Comparison of ENCODE assay signal across 24 mouse cellular contexts in genomic region chr19:41661466-41661865, GRCm38 (mm10).
DNase-seq lines count a peak whose midpoint lies in the region; ATAC-seq and TF ChIP-seq lines count a peak whose summit lies in the region.
"Had no signal": no experiment of that assay in that cellular context is flagged by ENCODE, and none has a peak within 500 bp of the region (broad histone marks: within the 10 kb centered on the region; RNA-seq: fewer than 3 reads in every experiment).

No protein-coding gene starts in this region.

- no peaks in the 10 kb centered on the region for H3K9me3 ChIP-seq in midbrain, embryonic 13.5 days
- H3K9me3 ChIP-seq in midbrain, postnatal 0 days (ENCODE audit: low read length): no peaks in the 10 kb centered on the region
- H3K9me3 ChIP-seq: embryonic facial prominence, embryonic 12.5 days; embryonic facial prominence, embryonic 15.5 days; heart, embryonic 10.5 days; heart, embryonic 13.5 days; hindbrain, embryonic 13.5 days had no signal

- no peaks in the 10 kb centered on the region for H3K36me3 ChIP-seq in midbrain, embryonic 13.5 days
- H3K36me3 ChIP-seq in midbrain, postnatal 0 days (ENCODE audit: insufficient read depth, low read length): no peaks in the 10 kb centered on the region
- H3K36me3 ChIP-seq: embryonic facial prominence, embryonic 12.5 days; embryonic facial prominence, embryonic 15.5 days; heart, embryonic 10.5 days; heart, embryonic 13.5 days; hindbrain, embryonic 13.5 days had no signal

- H3K27me3 ChIP-seq in midbrain, embryonic 13.5 days: peaks cover 57% of the 10 kb centered on the region
- H3K27me3 ChIP-seq in midbrain, postnatal 0 days (ENCODE audit: insufficient read depth, low read length): no peaks in the 10 kb centered on the region

- 44% methylated on average over 13 of the region's 13 CpGs for WGBS in midbrain, embryonic 13.5 days
- 52% methylated on average over 13 of the region's 13 CpGs for WGBS in midbrain, postnatal 0 days

- H3K4me3 ChIP-seq in layer of hippocampus, adult 2 months: no peak overlapping the region
- H3K4me3 ChIP-seq in midbrain, embryonic 13.5 days (replicated peaks): no peak overlapping the region
- H3K4me3 ChIP-seq in midbrain, postnatal 0 days (ENCODE audit: low read depth, low read length): no peak overlapping the region
- H3K4me3 ChIP-seq: embryonic facial prominence, embryonic 12.5 days; embryonic facial prominence, embryonic 15.5 days; heart, adult 2 months; heart, embryonic 10.5 days; heart, embryonic 13.5 days; hindbrain, embryonic 13.5 days had no signal

- no peak overlapping the region for H3K9ac ChIP-seq in midbrain, embryonic 13.5 days (replicated peaks)
- no peak overlapping the region for H3K9ac ChIP-seq in midbrain, postnatal 0 days (replicated peaks; ENCODE audit: low read length, poor library complexity, severe bottlenecking)
- H3K9ac ChIP-seq: embryonic facial prominence, embryonic 12.5 days; embryonic facial prominence, embryonic 15.5 days; forebrain, postnatal 0 days; heart, embryonic 13.5 days; hindbrain, embryonic 13.5 days had no signal

- peak overlapping the region; percentile 87 for H3K27ac ChIP-seq in layer of hippocampus, adult 2 months
- H3K27ac ChIP-seq in midbrain, embryonic 13.5 days: 0 out of 2 replicates have a peak overlapping the region, but pooled peaks have one; percentile 5
- H3K27ac ChIP-seq in midbrain, postnatal 0 days (ENCODE audit: low read depth, low read length): no peak overlapping the region
- H3K27ac ChIP-seq: embryonic facial prominence, embryonic 12.5 days; embryonic facial prominence, embryonic 15.5 days; heart, adult 2 months; heart, embryonic 10.5 days; heart, embryonic 13.5 days had no signal

- DNase-seq in frontal cortex, postnatal 25 days (ENCODE audit: low spot score in 2 of 2): no peak
- DNase-seq in layer of hippocampus, adult 2 months (ENCODE audit: low spot score in 2 of 2): no peak
- no peak for DNase-seq in layer of hippocampus, postnatal 14 days (ENCODE audit: low spot score in 2 of 2)
- no peak for DNase-seq in midbrain, postnatal 0 days (ENCODE audit: low spot score)
- peak; percentile 38 to 46 for DNase-seq in right cerebral cortex, adult 2 months (ENCODE audit: low spot score in 2 of 2)
- DNase-seq in right cerebral cortex, postnatal 25 days: no peak
- DNase-seq: adrenal gland, adult 8-10 months; cerebellum, adult 11 months; cerebellum, adult 2 months; cerebellum, adult 9-11 months; cerebellum, postnatal 25 days; forebrain, postnatal 0 days; gastrocnemius, postnatal 36 days; heart, adult 2 months had no signal

- peaks cover 89% of the 10 kb centered on the region for H3K4me1 ChIP-seq in midbrain, embryonic 13.5 days (replicated peaks)
- peaks cover 7% of the 10 kb centered on the region; the same call in 1 of the 2 replicates for H3K4me1 ChIP-seq in midbrain, postnatal 0 days (ENCODE audit: insufficient read depth, low read length)
- H3K4me1 ChIP-seq: heart, embryonic 13.5 days had no signal

- TF ChIP-seq CTCF in layer of hippocampus, adult 2 months (conservative IDR thresholded peaks at IDR 0.05): no peak
- TF ChIP-seq CTCF in midbrain, postnatal 0 days (IDR thresholded peaks at IDR 0.05): no peak

- no peak overlapping the region for H3K4me2 ChIP-seq in midbrain, embryonic 13.5 days (replicated peaks)
- H3K4me2 ChIP-seq in midbrain, postnatal 0 days (ENCODE audit: low read depth, low read length, poor library complexity, severe bottlenecking): no peak overlapping the region
- H3K4me2 ChIP-seq: embryonic facial prominence, embryonic 12.5 days; embryonic facial prominence, embryonic 15.5 days; heart, embryonic 13.5 days; hindbrain, embryonic 13.5 days had no signal

- peak; percentile 21; the same call in 1 of the 2 replicates for ATAC-seq in frontal cortex, adult (ENCODE audit: low TSS enrichment)
- ATAC-seq in midbrain, embryonic 13.5 days: no peak
- ATAC-seq in midbrain, postnatal 0 days (ENCODE audit: low FRiP score): no peak
- ATAC-seq: activated CD4-positive, CD25-positive, alpha-beta regulatory T cell, adult 4 months; forebrain, embryonic 14.5 days; forebrain, postnatal 0 days; hindbrain, embryonic 16.5 days had no signal

Comparison
In these comparisons a context has a peak if more than half of its experiments do, and no peak if none do; other contexts are left out.
1. DNase-seq: peak in right cerebral cortex, adult 2 months (2 of 2); none in frontal cortex, postnatal 25 days (0 of 2), layer of hippocampus, adult 2 months (0 of 2), layer of hippocampus, postnatal 14 days (0 of 2), midbrain, postnatal 0 days (single experiment) and right cerebral cortex, postnatal 25 days (single experiment).